Mouse (Mus musculus) adrenal gland, adult (tissue): ENCODE measurements at regions not wholly inside any gene's neighbourhood (a gene's known extent, or its start where the extent isn't known, plus 50 kb on each side); places are given as distances from the start of the nearest gene placed in this dataset.

Source experiments
- DNase-seq, 2 experiments: peaks; one replicate each; pipeline ENCODE4 v3.0.0; 2022 to 2023; ENCODE audit warnings: low spot score in 1 of 2; ENCODE audit not compliant: inconsistent age in 2 of 2

DNA sequence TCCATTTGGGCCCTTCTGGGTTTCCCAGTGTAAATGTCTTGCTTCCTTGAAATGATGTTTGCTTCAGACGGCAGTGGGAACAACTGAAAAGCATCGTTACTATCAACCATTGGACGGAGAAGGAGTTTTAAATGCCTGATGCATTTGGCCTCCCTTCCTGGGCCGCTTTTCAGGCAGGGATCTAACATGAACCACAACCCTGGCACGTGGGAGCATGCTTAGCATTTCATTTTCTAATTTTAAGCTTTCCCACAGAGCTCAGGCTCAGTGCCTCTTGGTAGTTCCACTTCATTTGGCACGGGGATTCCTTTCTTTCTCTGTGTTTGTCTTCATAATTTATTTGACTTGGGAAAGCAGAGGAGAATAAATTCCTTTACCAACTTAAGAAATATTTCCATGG is 406.6 kb upstream of the Nbea start:
- no peak for DNase-seq

DNA sequence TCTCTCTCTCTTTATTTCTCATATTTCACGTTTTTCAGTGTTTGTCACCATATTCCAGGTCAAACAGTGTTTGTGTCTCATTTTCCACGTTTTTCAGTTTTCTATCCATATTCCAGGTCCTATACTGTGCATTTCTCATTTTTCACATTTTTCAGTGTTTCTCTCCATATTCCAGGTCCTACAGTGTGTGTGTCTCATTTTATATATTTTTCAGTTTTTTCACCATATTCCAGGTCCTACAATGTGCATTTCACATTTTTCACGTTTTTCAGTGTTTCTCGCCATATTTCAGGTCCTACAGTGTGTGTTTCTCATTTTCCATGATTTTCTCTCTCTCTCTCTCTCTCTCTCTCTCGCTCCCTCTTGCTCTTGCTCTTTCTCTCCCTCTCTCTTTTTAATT is 391.9 kb upstream of the Nbea start:
- DNase-seq: no peak

DNA sequence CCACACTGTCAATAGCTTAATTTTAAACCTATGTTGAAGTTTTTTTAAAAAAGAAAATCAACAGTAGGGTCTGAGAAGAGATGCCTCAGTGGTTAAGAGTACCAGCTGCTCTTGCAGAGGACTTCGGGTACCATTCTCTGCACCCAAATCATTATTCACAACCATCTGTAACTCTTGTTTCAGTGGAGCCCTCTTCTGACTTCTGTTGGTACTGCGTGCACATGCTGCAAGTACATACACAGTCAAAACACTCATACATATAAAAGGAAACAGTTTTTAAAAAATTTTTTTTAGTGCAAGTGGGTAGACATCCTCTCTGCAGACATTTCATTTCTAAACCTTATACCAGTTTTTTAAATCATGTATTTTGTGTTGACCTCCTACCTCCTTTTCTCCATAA is 352.7 kb upstream of the Nbea start:
- peak in 1 of 2 experiments; percentile 25 for DNase-seq

DNA sequence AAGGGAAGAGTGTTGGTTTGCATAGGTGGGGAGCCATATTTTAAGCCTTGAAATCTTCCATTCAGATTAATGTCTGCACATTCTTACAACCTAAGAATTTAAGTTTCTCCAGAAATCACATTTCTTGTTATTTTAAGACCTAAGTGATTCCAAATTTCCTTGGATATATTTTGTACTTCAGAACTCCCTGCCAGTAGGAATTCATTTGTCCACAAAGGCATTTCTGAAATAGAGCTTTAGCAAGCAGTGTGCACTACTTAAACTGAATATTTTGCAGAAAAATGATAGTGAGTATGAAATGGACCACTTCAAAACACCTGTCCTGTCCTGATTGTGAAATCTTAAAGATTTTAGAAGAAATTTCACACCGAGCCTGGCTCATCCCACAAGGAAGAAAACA is 320.9 kb upstream of the Nbea start:
- DNase-seq: no peak

DNA sequence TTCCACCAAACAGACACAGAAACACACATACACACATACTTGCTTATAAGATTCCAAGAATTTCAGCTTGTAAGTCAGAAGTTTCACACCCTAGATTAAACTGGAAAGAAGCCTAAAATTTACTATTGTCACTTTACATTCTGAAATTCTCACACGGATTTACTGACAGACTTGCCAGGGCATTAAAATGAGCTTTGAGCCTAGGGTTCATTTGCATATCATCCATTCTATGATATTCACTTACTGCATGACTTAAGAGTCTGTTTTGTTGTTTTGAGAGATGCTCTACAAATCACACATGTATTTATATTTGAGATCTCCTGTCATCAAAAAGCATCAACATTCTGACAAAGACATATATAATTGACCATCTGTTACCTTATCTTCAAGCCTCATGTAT is 315.8 kb upstream of the Nbea start:
- DNase-seq: no peak

DNA sequence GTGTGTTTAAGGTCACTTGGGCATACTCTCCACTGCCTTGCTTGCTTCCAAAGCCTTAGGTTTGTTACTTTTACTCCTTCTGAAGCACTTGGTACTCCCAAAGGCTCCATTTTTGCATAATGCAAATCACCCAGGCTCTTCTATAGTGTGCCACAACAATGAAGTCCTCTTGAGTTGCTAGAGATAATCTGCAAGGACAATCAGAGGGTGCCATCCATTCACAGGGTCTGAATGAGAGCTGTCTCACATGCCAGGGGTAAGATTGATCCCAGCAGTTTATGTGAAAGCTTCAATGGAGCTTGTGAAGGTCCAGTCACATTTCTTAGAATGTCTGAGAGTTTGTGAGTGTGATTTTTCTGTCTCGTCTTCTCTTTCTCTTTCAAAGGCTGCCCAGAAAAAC is 310.4 kb upstream of the Nbea start:
- DNase-seq: no peak

DNA sequence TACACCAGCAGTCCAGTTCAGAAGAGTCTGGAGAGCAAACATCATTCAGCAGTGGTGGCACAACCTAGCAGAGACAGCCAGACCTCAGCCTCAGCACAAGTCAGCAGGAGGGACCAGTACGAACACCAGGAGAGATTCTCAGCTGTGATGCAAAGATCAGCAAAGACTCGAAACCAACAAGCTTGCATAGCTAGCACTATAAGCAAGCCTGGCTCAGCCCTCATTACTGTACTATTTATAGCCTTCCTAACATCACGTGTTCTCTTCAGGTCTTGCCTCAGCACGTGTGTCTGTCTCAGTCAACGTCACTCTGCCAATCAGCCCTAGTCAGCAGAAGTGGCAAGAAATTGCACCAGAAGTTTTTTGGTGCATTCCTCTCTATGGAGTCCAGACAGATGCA is 305.7 kb upstream of the Nbea start:
- DNase-seq: no peak

DNA sequence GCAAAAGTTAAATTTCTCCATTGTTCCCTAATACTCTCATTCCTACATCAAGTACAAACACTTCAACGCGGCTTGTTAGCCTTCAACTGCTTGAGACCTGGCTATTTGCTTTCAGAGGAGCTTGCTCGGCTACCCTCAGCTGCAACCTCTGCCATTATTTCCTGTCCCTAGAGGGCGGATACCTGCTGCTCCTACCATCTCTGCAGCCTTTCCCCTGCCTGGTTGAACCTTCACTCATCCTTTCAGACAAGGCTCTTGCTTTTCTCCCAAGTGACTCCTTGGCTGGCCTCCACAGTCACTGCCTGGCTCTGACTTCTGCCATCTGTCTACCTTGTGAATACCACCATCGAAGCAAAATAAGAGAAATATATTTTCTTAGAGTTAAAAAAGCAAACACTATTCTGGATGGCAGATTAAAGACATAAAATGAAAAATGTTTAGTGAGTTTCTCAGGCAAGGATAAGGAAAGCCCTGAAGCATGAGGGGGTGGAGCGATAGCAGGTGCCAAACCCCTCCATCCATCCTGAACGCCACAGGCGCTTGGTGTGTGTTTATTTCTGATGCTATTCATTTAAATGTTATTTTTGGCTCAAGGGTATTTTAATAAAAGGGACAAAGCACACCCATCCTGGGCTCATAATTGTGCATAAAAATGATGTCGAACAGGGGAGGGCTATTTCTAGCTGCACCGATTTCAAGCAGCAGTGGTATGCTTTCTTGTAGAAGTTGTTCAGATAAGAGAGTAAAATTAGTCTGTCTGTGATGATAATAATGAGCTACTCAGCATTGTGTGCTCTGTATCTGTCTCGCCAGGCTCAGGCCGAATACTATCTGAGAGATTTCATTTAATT is 302.3 kb upstream of the Nbea start:
- DNase-seq: no peak

DNA sequence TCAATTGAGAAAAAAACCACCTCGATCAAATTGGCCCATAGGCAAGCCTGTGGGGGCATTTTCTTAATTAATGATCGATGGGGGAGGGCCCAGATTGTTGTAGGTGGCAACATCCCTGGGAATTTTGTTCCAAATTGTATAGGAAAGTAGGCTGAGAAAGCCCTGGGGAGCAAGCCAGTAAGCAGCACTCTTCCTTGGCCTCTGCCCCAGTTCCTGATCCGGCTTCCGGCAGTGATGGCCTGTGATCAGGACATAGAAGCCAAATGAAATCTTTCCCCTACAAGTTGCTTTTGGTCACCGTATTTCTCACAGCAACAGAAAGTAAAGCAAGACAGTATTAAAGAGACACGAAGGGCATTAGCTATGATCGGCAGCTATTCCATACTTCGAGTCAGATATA is 300.6 kb upstream of the Nbea start:
- no peak for DNase-seq

DNA sequence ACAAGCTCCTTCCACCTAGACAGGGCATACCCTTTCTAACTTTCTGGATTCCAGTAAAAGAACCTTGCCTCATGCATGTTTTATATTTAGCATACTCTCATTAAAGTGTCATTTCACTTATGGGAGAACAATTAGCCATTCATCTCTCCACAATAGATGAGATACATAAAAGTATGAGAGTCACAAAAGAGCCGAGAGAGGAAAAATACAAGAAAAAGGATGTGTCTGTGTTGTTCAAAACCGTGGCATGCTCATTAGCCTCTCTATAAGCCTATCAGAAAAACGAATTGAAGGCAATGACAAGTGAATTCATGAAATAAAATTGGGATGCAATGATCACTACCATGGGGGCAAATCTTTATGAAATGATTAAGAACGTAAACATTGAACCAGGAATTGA is 299.9 kb upstream of the Nbea start:
- no peak for DNase-seq

DNA sequence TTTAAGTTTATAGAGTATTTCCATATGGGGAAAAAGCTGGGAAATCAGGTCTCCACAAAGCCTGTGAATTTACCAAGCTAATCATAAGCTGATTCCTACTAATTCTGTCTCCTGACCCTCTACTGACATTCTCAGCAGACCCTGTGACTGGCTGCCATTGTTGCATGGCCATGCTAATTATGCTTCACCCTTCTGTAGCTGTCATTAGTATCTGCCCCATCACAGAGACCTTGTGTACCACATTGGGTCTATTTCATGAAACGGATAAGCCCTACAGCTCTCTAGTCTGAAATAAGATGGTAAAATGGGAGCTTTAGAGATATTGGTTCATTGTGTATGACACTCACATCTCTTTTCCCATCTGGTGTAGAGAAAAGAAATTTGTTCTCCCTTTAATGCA is 296.0 kb upstream of the Nbea start:
- no peak for DNase-seq

DNA sequence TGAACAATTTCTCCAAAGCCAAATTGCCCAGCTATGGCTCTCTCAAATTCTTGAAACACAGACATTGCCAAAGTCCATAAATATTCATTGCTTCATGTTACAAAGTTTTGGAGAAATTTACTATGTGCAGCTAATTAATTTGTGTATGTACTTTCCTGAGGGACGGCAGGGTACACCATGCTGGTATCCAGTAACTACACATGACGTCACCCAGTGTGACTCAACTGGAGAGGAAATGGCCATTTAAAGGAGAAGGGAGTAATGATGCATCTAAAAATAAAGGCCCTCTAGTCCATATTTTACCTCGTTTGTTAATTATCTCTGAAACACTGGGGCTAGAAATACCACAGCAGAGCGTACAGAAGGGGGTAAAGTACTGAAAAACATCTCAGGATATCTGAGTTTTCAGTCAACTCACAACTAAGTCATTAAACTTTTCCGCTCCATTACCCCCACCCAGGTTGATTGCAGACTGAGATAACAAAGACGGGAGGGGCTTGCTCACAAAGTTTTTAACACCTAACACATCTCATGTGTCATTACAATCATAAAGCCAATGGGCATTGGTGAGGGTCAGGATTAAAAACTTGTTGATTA is 295.1 kb upstream of the Nbea start:
- no peak for DNase-seq

DNA sequence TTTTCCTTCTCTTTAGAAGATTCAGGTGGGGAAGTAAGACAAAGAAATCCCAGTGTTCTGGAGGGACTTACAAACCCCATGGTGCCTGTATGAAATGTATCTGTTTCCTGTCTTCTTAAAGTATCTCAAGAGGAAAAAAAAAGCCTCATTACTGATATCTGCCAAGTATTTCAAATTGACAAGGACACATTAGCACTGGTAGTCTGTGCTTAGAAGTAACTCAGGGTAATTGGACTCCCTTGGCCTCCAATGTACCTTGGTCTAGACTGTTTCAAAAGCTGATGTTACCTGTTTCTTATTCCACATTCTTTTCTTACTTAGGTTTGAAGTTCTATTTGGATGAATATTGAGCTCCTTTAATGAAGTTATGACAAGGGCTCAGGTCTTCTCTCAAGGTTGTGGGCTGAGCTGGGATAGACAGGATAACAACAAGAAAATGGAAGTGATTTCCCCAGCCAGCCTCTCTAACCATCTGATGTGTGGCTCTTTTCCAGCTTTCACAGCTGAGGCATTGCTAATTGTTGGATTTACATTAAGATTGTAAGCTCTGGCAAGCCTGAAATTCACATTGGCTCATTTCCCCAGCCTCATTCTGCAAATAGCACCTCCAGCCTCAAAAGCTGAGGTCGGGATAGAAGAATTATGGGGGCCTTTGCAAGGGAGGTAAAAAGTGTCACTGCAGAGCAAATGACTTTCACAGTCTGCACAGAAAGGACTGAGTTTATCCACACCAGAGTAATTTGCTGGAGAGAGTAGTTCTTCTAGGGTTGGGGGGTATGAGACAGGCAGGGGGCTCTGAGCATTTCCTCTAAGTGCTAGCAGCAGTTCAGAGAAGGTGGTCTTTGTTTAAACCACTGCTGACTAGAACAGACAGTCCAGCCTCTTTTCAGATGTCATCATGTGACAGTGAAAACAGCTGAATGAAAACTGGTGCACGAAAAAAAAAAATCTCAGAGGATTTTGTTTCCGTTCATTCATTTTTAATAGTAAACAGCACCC is 292.3 kb upstream of the Nbea start:
- DNase-seq: no peak

DNA sequence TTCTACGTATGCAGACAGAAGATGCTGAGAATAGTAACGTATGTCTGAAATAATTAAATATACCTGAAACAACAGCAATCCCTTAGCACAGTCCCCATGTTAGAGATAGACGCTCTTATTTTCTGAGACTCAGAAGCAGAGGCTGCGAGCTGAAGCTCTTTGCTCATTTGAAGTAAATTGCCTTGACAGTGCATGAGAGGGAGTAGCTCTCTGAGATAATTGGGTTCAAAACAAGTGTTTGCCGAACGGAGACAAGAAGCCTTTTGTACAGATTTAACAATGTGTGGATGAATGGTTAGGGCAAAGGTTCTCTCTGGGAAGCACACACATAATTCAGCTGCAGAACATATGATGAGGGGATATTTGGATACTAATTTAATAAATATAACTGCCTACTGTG is 289.1 kb upstream of the Nbea start:
- DNase-seq: no peak

DNA sequence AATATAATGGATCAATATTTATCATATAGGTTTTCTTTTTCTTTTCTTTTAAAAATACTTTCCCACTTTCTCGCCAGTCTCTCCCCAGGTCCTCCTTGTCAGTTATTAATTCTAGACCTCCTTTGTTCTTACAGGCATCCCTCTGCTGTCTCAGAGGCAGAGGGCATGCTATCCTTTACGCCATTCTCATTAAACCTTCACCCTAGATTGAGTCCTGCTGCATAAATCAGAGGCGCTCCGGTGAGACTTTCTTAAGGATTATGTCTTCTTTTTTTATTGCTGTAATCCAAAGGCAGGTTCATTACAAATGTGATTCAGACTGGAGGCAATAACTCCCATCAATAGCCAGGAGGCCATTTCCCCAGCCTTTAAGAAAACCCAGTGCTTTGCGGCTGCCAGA is 288.3 kb upstream of the Nbea start:
- DNase-seq: no peak

DNA sequence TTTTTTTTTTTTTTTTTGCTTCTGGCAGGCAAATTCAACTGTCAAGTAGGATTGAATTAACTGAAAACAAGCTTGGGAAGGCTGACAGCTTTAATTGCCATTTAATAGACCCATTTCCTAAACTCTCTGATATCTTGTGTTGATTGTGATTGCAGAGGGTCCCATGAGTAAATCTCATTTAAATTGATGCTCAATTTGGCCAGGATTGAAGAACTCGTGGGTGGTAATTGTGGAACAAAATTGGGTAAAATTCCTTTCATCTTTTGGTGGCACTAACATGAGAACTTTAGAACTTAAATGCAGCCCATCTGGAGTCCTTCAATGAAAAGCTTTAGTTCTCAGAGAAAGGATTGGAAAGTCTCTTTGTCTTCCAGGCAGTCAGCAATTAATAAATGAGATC is 287.7 kb upstream of the Nbea start:
- no peak for DNase-seq

DNA sequence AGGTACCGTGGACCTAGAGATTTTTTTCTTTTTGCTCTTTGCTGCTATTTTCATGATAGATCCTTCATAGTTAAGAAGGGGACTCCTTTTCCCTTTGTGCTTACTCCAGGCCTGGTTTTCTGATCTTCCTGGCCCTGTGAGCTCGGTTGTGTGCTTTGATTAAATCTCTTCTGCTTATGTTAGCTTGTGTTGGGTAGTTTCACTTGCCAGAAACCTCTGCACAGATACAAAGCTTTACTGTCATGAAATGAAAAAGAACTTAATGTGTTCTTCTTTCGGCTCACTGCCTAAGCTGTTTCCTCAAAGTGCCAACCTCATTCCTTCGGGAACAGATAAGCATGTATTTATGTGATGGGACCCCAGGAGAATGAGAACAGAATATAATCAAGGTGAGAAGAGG is 274.1 kb upstream of the Nbea start:
- DNase-seq: no peak

DNA sequence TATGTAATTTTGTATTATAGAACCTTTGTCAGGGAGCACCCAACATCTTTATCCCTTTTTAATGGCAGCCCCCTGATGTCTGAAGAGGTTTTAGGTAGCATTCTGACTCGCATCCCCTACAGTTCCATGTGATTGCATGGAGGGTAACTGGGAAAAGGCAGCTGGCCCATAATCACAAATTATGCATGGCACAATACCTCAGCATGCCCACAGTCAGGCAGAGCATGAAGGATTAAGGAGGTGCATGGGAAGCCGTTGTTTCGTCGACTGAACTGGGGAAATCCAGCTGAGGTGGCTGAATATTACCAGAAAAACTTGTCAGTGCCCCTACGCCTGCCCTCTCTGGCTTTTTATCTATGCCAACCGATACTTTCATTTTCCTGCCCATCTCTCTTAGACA is 272.8 kb upstream of the Nbea start:
- DNase-seq: no peak

DNA sequence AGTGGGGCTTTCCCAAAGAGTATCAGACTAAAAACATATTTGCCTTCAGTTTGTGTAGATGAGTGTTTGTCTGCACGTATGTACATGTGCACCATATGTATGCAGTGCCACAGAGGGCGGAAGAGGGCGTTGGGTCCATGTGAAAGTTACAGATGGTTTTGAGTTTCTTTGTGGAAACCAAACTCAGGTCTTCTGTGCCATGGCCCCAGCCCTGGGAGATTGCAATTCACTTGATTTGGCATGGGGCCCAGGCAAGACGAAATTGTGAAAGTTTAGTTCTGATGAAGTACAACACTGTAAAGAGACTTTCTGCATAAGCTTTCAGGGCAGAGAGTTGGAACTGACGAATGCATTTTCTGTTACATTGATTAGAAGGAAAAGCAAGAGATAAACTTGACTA is 255.4 kb upstream of the Nbea start:
- DNase-seq: peak in 1 of 2 experiments; percentile 59

DNA sequence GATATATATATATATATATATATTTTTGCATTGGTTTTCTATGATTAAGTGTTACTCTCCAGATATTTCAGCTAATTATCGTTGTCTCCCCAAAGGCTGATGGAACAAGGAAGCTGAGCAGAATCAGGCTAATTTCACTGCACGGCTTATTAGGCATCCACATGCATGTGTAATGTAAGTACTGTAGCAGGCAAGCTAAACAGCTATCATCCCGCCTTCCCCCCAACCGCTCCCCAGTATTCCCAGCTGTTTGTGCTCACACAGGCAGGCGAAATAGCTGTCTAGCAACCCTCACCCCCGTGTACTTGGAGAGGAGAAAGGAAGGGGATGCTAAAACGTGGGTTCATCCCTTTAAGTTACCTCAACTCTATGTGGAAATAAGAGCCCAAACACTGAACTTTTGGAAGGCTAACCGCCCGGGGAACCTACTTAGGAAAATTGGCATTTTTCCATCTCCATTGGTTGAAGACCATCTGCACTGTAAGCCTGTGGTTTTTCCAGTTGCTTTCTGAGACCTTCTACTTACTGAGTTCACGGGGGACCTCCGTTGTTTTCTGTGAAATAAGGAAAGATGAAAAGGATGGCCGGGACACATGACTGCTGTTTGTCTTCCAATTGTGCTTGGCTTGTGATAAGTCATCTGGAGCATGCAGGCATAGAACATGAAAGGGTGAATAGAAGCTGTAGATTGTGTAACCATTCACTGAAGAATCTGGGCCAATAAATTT is 254.7 kb upstream of the Nbea start:
- no peak for DNase-seq

DNA sequence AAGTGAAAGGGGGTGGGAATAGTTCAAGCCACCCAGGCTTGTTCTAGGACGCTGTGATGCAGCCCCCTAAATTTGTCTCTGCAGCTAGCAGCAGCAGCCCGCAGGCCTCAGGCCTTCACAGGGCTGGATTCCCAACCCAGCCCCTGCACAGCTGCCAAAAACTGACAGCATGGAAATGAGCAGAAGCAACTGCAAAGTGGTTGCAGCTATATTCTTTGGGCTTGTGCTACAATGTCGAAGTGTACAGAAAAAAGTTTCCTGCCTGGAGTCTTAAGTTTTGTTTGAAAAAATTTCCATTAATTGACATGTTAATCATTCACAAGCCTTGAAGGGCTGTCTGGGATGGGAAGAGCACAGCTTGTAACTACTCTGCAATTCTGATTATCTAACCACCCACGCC is 253.6 kb upstream of the Nbea start:
- DNase-seq: no peak
